Mouse (Mus musculus): ENCODE results near the gene Slx. TPM values are rescaled to one million over a fixed set of nuclear protein-coding genes. Genes with fewer than 3 reads are reported as not detected.
"Not testable (repeated sequence)": the region's sequence is repeated elsewhere in the genome, so short reads cannot be mapped to it uniquely, and the experiment has no call there.

Slx gene
- not detected in 2 replicates for polyA plus RNA-seq (2014; fragmentation: Nextera tagmentation; extraction: Ambion mirVana)

DNA sequence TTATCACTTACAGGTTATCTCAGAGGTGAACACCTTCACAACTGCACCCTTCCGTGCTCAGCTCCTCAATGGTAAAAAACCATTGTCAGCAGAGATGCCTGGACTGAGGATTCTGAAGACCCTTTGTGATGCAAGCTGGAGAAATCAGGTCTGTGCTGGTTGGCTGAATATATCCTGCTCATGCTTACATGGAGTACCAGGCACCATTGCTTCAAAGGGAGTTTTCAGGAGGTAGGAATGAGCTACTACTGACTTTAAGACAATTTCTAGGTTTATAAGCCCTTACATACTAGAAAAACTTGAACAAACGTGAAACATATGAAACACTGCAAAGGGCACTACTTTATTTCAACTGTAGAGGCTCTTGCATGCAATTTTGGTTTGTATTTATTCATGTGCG, at the start of gene Slx:
Gene Slx (minus strand): TSS at position 101 of the 400 bp plus-strand sequence.
- not testable (repeated sequence) for H3K36me3 ChIP-seq (replicated peaks; ENCODE audit: control insufficient read depth, insufficient read depth, low read depth, low read length); ATAC-seq (replicated peaks; ENCODE audit: insufficient number of reproducible peaks, low FRiP score, low TSS enrichment, low read depth); H3K27me3 ChIP-seq (ENCODE audit: control insufficient read depth, insufficient read depth, low read length); DNase-seq (ENCODE audit: low spot score); H3K9me3 ChIP-seq (replicated peaks; ENCODE audit: control insufficient read depth, low read length); H3K9ac ChIP-seq (replicated peaks; ENCODE audit: low read length); H3K4me1 ChIP-seq (ENCODE audit: control insufficient read depth, insufficient read depth, low read length); H3K27ac ChIP-seq (replicated peaks; ENCODE audit: low read depth, low read length); H3K4me2 ChIP-seq (ENCODE audit: low read depth, low read length); H3K4me3 ChIP-seq (ENCODE audit: low read depth, low read length)
- WGBS: 59% methylated on average over 3 of the region's 3 CpGs

Small RNA genes lying within 50 kb of the gene (microRNA-seq; reads per million reads assigned to microRNA genes)
- not detected for gene Gm27341 (ENCODE audit: borderline number of aligned reads)

Other genes with a start within 250 kb of the Slx start
- gene Gm2030, start 235.5 kb downstream of the Slx start, polyA plus RNA-seq (2014; fragmentation: Nextera tagmentation; extraction: Ambion mirVana): not detected in 2 replicates
- not detected in 2 replicates for gene Gm14525, start 157.1 kb upstream of the Slx start, polyA plus RNA-seq (2014; fragmentation: Nextera tagmentation; extraction: Ambion mirVana)

All from embryonic facial prominence, embryonic 11.5 days (tissue).